Mouse (Mus musculus) CH12F3 (cell line): ENCODE measurements around the gene Fignl1.

Source experiments
- in situ Hi-C: fragments of 300-500 bp; cut with MboI; formaldehyde crosslinking; loops from 2 replicates; pipeline ENCODE4 v1.14.3; 2020; ENCODE audit warnings: low sequenced_read_pairs

Gene Fignl1

DNA sequence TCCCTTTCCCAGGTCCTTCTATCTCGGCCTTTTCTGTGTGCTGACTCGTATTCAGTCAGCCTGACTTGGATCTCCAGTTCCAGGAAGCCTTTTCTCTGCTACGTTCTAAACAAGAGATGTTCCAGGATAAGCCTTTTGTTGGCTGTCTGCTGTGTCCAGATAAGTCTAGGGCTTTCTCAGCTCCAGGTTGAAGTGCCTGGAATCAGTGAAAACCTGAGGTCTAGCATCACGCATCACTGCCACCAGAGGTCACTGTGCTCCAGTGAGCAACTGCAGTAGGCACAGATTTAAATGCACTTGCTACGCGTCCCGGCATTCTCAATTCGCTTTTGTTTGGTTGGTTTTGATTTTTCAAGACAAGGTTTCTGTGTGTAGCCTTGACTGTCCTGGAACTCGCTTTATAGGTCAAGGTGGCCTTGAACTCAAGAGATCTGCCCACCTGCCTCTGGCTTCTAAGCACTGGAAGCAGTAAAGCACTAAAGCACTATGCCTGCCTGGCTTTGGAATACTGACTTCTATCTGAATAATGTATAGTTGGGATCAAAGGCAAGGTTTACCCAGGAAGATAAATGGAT lies 3.2 kb upstream of the Fignl1 start:
- in situ Hi-C loops = loop anchor here (5.0 kb wide), 1 partner anchor 160 kb away; no protein-coding TSS in a partner anchor

DNA sequence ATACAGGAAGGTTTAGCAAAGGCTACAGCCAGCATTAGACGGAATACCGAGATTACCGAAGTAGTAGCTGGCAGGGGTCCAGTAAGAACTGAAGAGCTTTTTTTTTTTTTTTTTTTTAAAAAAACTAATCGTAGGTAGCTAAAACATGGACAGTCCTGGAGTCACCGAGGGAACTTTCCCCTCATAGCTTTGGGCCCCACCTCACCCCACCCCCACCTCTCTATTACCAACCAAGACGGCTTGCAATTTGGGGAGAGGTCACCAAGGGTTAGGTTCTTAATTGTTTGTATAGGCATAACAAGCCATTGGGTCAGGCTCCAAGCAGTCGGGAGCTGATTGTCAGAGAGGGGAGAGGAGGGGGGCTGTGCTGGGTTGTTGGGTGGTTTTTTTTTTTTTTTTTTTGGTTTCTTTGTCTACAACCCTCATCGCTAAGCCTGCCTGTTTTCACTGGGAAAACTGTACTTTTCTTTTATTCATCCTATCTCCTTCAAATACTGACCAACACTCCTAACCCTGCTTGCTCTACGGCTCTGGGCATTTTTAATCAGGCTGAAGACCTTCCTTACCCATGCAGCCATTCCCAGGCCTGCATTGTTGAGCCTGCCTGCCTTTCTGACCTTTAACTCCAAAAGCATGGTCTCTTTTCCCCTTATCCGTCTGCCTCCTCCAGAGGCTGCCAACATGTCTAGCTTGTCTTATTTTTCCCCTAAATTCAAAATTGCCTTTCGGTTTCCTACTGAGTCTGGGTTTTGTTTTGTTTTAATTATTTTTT lies 828 bp upstream of the Fignl1 start:
- in situ Hi-C loops = loop anchor here (5.0 kb wide), 1 partner anchor 163 kb away; no protein-coding TSS in a partner anchor

DNA sequence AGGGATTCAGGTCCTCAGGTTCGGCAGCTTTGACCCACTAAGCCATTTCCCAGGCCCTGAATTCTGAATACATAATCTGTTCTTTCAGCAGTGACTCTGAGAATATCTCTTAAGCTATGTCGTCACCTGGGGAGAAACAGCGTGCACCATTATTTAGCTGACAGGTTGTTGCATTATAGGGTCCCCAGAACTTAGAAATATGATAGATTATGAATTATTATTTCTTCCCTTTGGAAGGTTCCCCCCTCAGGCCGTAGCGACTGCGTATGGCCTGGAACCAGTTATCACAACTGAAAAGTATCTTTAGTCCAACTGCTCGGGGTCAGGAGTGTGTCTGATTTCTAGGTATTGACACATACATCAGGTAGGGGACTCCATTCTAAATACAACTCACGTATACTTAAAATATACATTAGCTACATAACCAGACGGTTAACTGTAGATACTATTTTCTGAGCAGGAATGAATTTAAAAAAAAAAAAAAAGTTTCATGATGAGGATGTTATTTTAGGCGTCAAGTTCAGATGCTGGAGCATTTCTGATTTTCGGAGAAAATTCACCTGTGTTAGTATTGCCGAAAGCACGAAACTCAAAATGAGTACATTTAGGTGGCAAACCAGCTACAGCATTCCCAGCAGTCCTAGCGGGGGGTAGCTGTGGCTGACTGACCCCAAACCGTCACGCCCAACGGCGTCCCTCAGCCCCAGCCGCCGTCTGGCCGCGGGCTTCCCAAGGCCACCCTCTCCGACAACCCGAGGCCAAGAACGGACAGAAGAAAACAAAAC lies 535 bp downstream of the Fignl1 start:
- in situ Hi-C loops = no loop called here

DNA sequence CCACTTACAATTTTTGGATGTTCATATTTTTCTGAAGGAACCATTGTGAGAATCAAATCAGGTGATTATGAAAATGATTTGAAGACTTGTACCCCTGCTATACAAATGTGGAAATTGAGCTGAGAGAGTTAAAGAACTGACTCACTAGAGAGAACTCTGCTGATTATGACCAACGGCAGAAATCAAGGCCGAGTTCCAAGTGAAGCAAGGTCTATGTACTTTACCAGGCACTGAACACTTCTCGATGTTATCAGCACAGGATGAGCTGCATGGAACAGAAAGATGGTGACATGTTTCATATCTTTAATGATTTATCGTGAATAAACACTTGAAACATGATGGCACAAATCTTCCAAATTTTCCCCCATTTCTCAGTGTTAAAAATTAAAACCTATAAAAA lies 2.8 kb downstream of the Fignl1 start:
- in situ Hi-C loops = no loop called here

DNA sequence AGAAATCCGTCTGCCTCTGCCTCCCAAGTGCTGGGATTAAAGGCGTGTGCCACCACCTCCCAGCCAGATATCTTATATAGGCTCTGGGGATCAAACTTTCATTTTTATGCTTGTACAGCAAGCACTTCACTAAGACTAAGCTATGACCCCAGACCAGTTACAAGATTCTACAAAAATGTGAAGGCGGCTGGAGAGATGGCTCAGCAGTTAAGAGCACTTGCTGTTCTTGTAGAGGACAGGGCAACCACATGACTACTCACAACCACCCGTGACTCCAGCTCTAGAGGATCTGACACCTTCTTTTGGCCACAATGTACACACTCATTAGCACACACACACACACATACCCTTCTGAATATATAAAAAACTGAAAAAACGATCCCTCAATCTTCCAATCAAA lies 4.3 kb downstream of the Fignl1 start:
- in situ Hi-C loops = no loop called here

DNA sequence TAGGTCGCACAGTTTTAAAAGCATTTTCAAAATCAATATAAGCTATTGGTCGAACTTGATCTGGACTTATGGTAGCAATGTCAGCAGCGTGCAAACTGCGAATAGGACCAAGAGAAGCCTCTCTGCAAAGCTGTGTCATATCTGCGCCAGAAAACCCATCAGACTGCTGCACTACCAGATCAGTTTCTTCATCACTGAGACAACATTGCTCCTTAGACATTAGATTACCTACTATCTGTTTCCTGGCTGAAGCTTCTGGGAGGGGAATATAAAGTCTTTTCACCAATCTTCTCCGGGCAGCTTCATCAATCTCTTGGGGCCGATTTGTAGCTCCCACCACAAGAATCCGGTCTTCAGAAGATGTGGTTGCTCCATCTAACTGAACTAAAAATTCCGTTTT lies 7.7 kb downstream of the Fignl1 start:
- in situ Hi-C loops = no loop called here

DNA sequence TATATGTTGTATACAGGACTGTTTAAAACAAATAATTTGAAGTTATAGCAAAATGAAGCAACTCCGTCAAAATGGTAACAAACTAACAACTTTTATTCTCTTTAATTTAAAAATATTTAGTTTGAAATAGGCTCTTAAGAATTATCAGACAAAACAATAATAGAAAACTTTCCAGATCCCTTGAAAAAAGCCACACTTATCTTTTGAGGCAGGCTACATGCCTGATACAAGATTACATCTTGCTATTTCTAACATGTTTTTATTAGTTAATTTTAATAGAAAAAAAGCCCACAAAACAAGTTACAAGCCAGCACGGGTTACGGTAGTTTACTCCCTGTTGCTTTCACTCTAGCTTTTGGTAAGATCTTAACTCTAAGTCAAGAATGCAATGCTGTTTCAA lies 8.5 kb downstream of the Fignl1 start:
- in situ Hi-C loops = no loop called here

DNA sequence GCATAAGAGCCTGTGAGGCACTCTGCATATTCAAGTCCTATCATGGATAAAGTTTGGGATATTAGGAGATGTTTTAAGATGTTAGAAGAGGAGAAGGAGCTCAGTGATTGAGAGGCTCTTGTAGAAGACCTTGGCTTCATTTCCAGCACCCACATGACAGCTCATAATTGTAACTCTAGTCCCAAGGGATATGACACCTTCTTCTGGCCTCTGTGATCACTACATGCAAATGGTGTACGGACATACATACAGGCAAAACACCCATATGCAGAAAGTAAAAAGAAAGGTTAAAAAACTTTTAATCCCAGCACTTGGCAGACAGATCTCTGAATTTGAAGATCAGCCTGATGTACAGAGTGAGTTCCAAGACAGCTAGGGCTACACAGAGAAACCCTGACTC lies 10.1 kb downstream of the Fignl1 start:
- in situ Hi-C loops = loop anchor here (25.0 kb wide), 1 partner anchor 561 kb away; no protein-coding TSS in a partner anchor

DNA sequence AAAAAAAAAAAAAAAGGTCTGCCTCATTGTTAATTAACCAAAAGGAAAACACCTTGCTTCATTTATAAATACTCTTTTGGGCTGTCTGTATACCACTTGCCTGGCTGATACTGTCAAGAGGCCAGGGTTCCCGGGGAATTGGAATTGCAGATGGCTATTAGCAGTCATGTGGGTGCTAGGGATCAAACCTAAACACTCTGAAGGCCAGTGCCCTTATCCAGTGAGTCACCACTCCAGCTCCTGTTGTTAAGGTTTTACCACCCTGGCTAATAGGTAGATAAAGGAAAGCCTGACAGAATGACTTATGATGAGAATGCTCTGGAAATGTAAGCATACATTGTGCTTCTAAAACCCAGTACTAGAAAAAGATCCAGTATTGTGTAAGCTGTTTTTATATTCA lies 14.1 kb downstream of the Fignl1 start:
- in situ Hi-C loops = loop anchor here (25.0 kb wide), 1 partner anchor 557 kb away; no protein-coding TSS in a partner anchor

DNA sequence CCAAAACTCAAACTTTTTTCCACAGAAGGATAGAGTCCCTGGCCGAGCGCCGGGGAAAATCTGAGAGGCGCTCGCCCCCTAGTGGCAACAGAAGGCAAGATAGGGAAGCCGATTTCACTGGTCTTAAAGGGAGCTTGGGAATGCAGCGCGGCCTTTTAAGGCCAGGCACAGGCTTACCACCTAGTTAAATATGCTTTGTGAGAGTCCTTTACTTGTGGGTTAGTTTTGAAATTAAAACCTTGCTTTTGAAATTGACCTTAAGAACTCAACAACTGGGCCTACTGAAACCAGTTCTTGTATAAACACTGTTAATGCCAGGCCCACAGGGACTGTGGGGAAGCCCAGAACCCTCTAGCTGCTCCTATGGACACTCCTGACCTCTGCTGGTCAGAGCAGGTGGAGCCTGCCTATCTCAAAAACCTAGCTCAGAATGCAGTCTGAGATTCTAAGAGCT lies 20.2 kb downstream of the Fignl1 start:
- in situ Hi-C loops = loop anchor here (25.0 kb wide), 1 partner anchor 551 kb away; no protein-coding TSS in a partner anchor

DNA sequence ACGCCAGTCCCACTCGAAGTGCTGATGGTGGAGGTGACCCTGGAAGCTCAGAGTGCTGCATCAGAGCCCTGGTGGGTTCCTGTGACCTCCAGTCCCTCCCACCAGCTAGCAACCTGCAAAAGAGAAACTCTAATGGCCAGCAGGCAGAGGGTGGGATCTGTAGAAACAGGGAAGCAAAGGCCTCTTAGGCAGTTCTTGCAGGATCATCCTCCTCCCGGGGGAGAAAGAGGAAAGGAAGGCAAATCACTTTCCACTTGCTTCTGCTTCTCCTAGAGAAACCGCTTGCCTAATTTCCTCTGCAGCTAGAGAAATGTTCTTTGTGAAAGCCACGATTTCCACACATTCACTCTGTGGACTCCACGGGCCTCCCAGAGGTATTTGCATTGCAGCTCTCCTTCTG lies 23.3 kb downstream of the Fignl1 start:
- in situ Hi-C loops = loop anchor here (25.0 kb wide), 1 partner anchor 548 kb away; no protein-coding TSS in a partner anchor

DNA sequence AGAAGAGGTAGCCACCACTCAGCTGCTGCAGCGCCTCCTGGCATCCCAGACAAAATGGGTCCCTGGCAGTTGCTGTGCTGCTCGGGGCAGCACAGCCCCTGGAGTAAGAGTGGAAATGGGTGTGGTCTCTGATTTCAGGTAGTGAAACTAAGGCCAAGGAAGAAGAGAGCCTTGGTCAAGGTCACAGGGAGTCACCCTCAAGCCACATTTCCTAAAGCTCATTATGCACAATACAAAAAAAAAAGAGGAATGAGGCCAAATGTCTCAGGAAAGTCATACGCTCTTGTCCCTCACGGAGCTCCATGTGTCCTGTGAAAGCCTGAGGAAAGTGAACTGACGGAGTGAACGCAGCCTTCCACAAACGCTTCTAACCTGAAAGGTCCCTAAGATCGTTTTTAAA lies 27.0 kb downstream of the Fignl1 start:
- in situ Hi-C loops = loop anchor here (25.0 kb wide), 1 partner anchor 544 kb away; no protein-coding TSS in a partner anchor

DNA sequence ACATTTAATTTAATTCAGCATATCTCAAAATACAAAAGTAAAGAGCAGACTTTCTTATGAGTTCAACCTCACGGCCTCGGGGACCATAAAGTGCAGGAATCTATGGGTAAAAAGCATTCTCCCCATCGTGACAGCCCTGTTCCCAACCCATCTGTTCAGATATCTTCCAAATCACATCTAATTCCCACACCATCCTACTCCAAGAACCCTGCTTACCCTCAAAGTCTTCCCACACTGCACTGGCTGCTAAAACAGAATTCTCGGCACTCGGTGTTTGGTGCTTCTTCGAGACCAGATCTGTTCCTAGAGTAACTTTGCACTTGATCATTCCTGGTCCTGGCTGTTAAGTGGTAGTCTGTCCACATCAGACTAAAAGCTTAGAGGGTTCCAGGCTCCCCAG lies 30.4 kb downstream of the Fignl1 start:
- in situ Hi-C loops = loop anchor here (25.0 kb wide), 1 partner anchor 541 kb away; no protein-coding TSS in a partner anchor

DNA sequence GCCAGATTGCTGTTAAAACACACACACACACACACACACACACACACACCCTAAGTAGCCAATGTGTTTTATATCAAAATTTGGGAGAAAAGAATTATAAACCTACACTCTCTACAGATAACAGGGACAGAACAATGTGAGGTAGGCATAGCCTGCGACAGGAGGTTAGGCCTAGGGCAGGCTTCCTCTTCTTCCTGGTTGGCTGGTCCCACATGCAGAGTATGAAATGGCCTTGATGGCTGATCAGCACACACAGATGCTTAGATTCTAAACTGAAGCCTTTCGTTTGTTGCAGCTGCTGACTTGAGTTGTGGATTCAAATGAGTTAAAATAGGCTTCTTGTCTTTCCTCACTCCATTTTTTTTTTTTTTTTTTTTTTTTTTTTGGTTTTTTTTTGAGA lies 31.0 kb downstream of the Fignl1 start:
- in situ Hi-C loops = loop anchor here (25.0 kb wide), 1 partner anchor 540 kb away; no protein-coding TSS in a partner anchor

DNA sequence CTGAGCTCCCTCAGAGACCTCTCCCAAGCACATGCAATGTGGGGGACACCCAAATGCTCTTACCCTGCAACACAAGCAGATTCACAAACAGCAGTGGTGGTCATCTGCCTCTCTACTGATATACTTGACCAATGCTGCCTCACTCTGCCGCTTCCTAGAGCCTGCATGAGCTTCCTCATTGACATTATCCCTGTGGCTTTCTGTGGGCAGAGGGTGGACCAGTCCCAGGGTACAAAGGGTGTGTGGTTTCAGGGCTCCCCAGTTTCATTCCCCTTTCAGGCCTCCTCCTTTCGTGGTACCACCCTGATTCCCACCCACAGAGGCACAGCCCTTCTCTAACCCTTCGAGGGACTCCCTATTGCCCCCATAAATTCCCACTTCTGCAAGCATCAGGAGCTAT lies 31.5 kb downstream of the Fignl1 start:
- in situ Hi-C loops = loop anchor here (25.0 kb wide), 1 partner anchor 540 kb away; no protein-coding TSS in a partner anchor

DNA sequence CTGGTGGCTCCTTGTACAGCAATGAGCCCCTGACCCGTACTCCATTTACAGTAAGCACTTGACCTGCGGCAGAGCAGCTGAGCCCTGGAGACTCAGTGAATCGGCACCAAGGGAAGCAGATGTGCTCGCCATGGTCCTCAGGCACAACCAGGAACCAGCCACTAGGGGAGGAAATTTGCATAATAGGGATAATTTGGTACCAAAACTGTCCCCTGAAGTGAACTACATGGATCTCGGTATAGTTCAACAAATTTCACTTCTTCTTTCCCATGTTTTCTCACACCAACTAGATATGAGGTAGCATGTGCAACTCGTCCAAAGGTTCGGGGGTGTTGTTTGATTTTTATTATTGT lies 32.0 kb downstream of the Fignl1 start:
- in situ Hi-C loops = loop anchor here (25.0 kb wide), 1 partner anchor 539 kb away; no protein-coding TSS in a partner anchor

DNA sequence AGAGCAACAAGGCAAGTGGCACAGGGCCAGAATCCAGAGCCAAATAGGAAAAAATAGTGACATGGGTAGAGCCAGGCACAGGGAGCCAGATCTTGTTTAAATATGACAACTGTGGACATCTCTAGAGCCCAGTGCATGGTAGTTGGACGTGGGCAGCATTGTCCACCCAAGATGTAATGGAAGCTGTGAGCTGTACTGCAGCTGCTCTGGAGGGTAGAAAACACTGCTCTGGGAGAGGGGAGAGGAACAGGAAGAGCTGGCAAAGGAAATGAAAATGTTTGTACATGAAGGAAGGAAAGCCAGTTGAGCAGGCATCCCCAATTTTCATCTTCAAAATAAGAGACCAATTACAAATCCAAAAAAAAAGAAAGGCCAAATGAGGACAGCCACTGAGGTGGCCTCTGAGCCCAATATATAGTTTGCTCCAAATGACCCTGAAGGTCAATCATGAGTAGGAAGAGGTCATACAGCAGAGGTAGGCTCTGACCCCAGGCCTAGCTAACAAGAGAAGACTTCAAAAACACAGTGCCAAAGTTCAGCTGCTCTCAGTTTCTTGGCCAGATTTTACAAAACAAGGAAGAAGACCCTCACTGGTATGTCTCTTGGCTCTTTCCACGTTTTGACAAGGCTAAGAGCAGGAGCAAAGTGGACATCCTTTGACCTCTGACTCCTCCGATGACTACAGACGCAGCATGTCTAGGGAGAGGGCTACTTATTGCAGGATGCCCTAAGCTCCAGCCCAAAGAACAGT lies 32.5 kb downstream of the Fignl1 start:
- in situ Hi-C loops = loop anchor here (25.0 kb wide), 1 partner anchor 539 kb away; no protein-coding TSS in a partner anchor

DNA sequence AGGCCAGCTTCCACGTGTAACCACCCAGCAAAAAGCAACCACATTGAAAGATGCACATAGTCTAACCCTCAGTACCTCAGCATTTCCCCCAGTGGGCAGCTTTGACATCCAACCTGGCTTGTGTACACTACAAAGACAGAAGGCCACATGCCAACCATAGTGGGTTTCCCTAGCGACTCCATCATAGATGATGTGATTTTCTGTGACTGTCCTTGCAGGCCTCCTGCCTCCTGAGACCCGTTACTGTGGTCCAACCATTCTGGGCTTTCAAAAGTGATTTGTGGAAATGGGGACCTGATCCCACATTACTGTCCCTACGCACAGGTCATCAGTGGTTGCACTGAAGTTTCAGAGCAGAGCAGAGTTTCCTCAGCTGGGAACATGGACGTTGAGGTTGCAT lies 33.9 kb downstream of the Fignl1 start:
- in situ Hi-C loops = loop anchor here (25.0 kb wide), 1 partner anchor 538 kb away; no protein-coding TSS in a partner anchor

DNA sequence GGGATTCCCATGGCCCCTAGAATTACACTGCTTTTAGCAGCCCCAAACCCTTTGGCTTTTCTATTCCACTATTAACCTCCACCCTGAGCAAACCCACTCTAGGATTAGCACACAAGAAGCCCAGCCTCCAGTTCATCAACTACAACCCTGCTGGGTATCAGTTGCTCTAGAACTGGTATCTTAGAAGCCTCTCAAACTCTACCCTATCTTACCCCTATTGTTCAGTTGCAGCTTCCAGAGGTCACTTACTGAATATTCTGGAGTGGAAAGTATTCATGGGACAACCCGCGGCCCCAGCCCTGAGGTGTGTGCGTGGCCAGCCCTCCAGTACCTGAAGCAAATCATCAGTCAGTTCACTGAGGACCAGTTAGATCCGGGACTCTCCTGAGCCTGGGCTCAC lies 34.4 kb downstream of the Fignl1 start:
- in situ Hi-C loops = no loop called here

DNA sequence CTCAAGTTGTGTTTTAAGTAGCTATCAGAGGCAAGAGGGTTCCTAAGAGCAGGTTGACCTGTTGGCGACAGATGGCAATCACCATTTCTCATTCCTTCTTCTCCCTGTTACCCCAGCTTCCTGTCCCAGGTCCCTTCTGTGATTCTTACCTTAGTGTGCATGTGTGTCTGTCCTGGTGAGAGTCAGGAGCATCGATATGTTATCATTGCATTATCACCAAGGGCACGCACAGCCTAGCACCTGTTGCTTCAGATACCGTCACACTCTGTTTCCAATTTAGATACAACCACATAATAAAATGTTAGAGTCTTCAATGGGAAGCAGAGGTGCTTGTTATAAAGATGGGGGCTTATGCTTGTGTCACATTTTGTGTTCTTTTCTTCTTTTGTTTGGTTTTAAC lies 36.6 kb downstream of the Fignl1 start:
- in situ Hi-C loops = no loop called here
